42 mouse cellular contexts compared by ENCODE assay signal in genomic region chr9:44994962-44995361, GRCm38 (mm10). TPM values are rescaled to one million over a fixed set of nuclear protein-coding genes. Genes with fewer than 3 reads are reported as not detected.
"Had no signal": no experiment of that assay in that cellular context is flagged by ENCODE, and none has a peak within 500 bp of the region (broad histone marks: within the 10 kb centered on the region; RNA-seq: fewer than 3 reads in every experiment).

No protein-coding gene starts in this region.

- H3K27me3 ChIP-seq: lung, embryonic 15.5 days; midbrain, embryonic 12.5 days; midbrain, embryonic 13.5 days; midbrain, embryonic 15.5 days had no signal

- H3K4me2 ChIP-seq: limb, embryonic 12.5 days; limb, embryonic 13.5 days; limb, embryonic 15.5 days; liver, embryonic 11.5 days; liver, embryonic 12.5 days; liver, embryonic 13.5 days; liver, embryonic 15.5 days; lung, embryonic 14.5 days; lung, embryonic 15.5 days; midbrain, embryonic 11.5 days; midbrain, embryonic 12.5 days; midbrain, embryonic 13.5 days; midbrain, embryonic 15.5 days had no signal

- H3K27ac ChIP-seq: limb, embryonic 10.5 days; limb, embryonic 12.5 days; limb, embryonic 13.5 days; limb, embryonic 15.5 days; liver, embryonic 12.5 days; liver, embryonic 13.5 days; liver, embryonic 14.5 days; liver, embryonic 15.5 days; lung, embryonic 15.5 days; macrophage; midbrain, embryonic 10.5 days; midbrain, embryonic 12.5 days; midbrain, embryonic 13.5 days; midbrain, embryonic 15.5 days had no signal

- DNase-seq: left cerebral cortex, postnatal 4 days; liver; liver, embryonic 13.5 days; liver, postnatal 0 days; lung, adult 18-20 months; lung, adult 2 months; lung, embryonic 14.5 days; lung, postnatal 10 days; lung, postnatal 14 days; lung, postnatal 36 days; lung, postnatal 4 days; midbrain, embryonic 14.5 days had no signal

- H3K4me3 ChIP-seq: limb, embryonic 10.5 days; limb, embryonic 12.5 days; limb, embryonic 13.5 days; limb, embryonic 15.5 days; liver, embryonic 12.5 days; liver, embryonic 13.5 days; liver, embryonic 15.5 days; lung, embryonic 15.5 days; megakaryocyte, embryonic 14.5 days; midbrain, embryonic 10.5 days; midbrain, embryonic 12.5 days; midbrain, embryonic 13.5 days; midbrain, embryonic 15.5 days; myocyte had no signal

- H3K9me3 ChIP-seq: limb, embryonic 10.5 days; limb, embryonic 12.5 days; limb, embryonic 13.5 days; limb, embryonic 15.5 days; liver, embryonic 12.5 days; liver, embryonic 13.5 days; liver, embryonic 15.5 days; lung, embryonic 15.5 days; megakaryocyte, embryonic 14.5 days; midbrain, embryonic 10.5 days; midbrain, embryonic 12.5 days; midbrain, embryonic 13.5 days; midbrain, embryonic 15.5 days had no signal

- H3K9ac ChIP-seq: limb, embryonic 12.5 days; limb, embryonic 13.5 days; limb, embryonic 15.5 days; liver, embryonic 12.5 days; liver, embryonic 13.5 days; liver, embryonic 14.5 days; liver, embryonic 15.5 days; liver, postnatal 0 days; lung, embryonic 14.5 days; lung, embryonic 15.5 days; midbrain, embryonic 12.5 days; midbrain, embryonic 13.5 days; midbrain, embryonic 15.5 days had no signal

- H3K36me3 ChIP-seq: limb, embryonic 10.5 days; limb, embryonic 12.5 days; limb, embryonic 13.5 days; limb, embryonic 15.5 days; liver, embryonic 12.5 days; liver, embryonic 13.5 days; liver, embryonic 15.5 days; lung, embryonic 15.5 days; midbrain, embryonic 10.5 days; midbrain, embryonic 12.5 days; midbrain, embryonic 13.5 days; midbrain, embryonic 15.5 days had no signal

- H3K4me1 ChIP-seq: limb, embryonic 10.5 days; limb, embryonic 12.5 days; liver, embryonic 12.5 days; liver, embryonic 13.5 days; liver, embryonic 15.5 days; lung, embryonic 15.5 days; midbrain, embryonic 10.5 days; midbrain, embryonic 12.5 days; midbrain, embryonic 13.5 days; midbrain, embryonic 15.5 days had no signal

RNA-seq across cellular contexts. Expression of gene Cd3d, which starts 13.4 kb away (rescaled TPM):
- total RNA-seq: left cerebral cortex, postnatal 10 days; left cerebral cortex, postnatal 14 days; left cerebral cortex, postnatal 25 days; left cerebral cortex, postnatal 36 days; left cerebral cortex, postnatal 4 days; midbrain, postnatal 0 days had no signal
- polyA plus RNA-seq: limb, embryonic 10.5 days; limb, embryonic 11.5 days; limb, embryonic 12.5 days; limb, embryonic 13.5 days; limb, embryonic 14.5 days; liver, embryonic 11.5 days; liver, embryonic 12.5 days; liver, embryonic 13.5 days; lung, embryonic 14.5 days; midbrain, embryonic 10.5 days; midbrain, embryonic 11.5 days; midbrain, embryonic 12.5 days; midbrain, embryonic 13.5 days; midbrain, embryonic 14.5 days; midbrain, embryonic 15.5 days; midbrain, embryonic 16.5 days; midbrain, postnatal 0 days; myocyte; neural tube, embryonic 11.5 days had no signal

RNA-seq across cellular contexts. Expression of gene Cd3e, which starts 14.5 kb away (rescaled TPM):
- total RNA-seq: left cerebral cortex, postnatal 10 days; left cerebral cortex, postnatal 14 days; left cerebral cortex, postnatal 25 days; left cerebral cortex, postnatal 36 days; left cerebral cortex, postnatal 4 days; megakaryocyte progenitor cell, adult 5-6 weeks; midbrain, postnatal 0 days had no signal
- polyA plus RNA-seq: limb, embryonic 10.5 days; limb, embryonic 11.5 days; limb, embryonic 13.5 days; liver, embryonic 11.5 days; liver, embryonic 12.5 days; liver, embryonic 13.5 days; liver, embryonic 14.5 days; liver, embryonic 15.5 days; liver, embryonic 16.5 days; liver, postnatal 0 days; lung, embryonic 14.5 days; macrophage; midbrain, embryonic 10.5 days; midbrain, embryonic 11.5 days; midbrain, embryonic 12.5 days; midbrain, embryonic 13.5 days; midbrain, embryonic 14.5 days; midbrain, embryonic 16.5 days; myocyte; neural tube, embryonic 11.5 days had no signal

RNA-seq across cellular contexts. Expression of gene Cd3g, which starts 14.7 kb away (rescaled TPM):
- total RNA-seq: left cerebral cortex, postnatal 10 days; left cerebral cortex, postnatal 14 days; left cerebral cortex, postnatal 25 days; left cerebral cortex, postnatal 36 days; left cerebral cortex, postnatal 4 days; midbrain, postnatal 0 days had no signal
- polyA plus RNA-seq: limb, embryonic 10.5 days; liver, embryonic 12.5 days; midbrain, embryonic 10.5 days; midbrain, embryonic 11.5 days; midbrain, embryonic 12.5 days; midbrain, embryonic 13.5 days; midbrain, embryonic 14.5 days; midbrain, embryonic 15.5 days; midbrain, embryonic 16.5 days; midbrain, postnatal 0 days; neural tube, embryonic 11.5 days had no signal

RNA-seq across cellular contexts. Expression of gene Mpzl2, which starts 44.6 kb away (rescaled TPM):
- total RNA-seq: megakaryocyte progenitor cell, adult 5-6 weeks; megakaryocyte-erythroid progenitor cell, adult 5-6 weeks; monocyte, adult 5-6 weeks had no signal
- polyA plus RNA-seq: macrophage, myocyte had no signal
